Mouse (Mus musculus): ENCODE measurements around the gene Tirap.
"Not testable (repeated sequence)": the region's sequence is repeated elsewhere in the genome, so short reads cannot be mapped to it uniquely, and the experiment has no call there.

Tirap gene

GRCm38 (mm10) chr9:35148822-35149221 lies 51.3 kb downstream of the Tirap start:
- not testable (repeated sequence) for DNase-seq (ENCODE audit: low spot score in 2 of 2)

DNA sequence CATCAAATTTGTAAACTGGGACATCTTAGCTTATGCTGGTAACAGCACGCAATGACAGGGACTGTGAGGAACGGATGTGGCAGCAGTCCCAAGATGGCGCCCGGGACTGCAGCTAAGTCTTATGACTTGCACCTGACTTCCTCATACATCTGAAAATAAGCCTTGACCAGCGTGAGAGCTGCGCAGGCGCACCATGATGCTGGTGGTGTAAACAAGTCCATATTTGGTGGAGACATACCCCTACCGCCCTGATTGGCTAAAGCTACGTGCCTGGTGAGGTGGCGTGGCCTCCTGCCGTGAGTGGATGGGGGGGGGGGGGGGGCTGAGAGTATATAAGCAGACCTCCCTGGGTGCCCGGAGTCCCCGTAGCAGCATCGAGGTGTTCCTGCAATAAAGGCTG lies 52.8 kb downstream of the Tirap start:
- not testable (repeated sequence) for DNase-seq (ENCODE audit: low spot score in 2 of 2)

DNA sequence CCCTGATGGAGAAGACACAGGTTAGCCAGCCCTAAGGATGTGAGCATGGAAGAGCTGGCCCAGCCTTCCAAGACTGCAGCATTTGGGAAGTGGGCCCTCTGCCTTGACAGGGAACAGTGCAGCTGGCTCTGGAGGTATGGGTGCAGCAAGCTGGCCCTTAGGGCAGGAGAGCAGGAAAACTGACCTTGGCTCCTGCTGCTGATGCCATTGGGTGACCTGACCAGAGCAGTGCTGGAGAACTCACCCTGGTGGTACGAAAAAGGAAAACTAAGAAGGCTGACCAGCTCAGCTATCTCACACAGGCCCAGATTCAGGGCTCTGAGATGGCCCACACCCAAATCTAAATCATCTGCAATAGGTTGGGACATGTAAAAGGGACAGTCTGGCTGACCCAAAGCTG lies 54.3 kb downstream of the Tirap start:
- no peak for DNase-seq (ENCODE audit: low spot score in 2 of 2)

DNA sequence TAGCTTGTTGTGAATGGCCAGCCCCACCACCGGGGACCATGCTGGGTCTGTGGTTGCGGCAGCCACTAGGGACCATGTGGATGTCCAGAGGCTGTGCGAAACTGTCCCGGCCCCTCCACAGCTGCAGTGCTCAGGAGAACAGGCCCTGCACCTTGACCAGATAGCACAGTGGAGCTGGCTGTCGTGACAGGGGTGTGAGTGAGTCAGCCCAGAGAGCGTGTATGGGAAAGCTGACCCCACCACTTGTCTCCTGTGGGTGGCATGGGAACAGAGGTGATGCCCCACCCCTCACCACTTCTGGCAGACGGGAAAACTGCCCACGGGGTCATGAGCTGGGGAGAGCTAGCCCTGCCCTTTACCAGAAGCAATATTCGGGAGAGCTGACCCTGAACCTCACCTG lies 55.0 kb downstream of the Tirap start:
- no peak for DNase-seq (ENCODE audit: low spot score in 2 of 2)

GRCm38 (mm10) chr9:35142221-35142620 lies 57.9 kb downstream of the Tirap start:
- no peak for DNase-seq (ENCODE audit: low spot score in 2 of 2)

GRCm38 (mm10) chr9:35139231-35139744 lies 60.8 kb downstream of the Tirap start:
- DNase-seq (ENCODE audit: low spot score in 2 of 2): no peak

DNA sequence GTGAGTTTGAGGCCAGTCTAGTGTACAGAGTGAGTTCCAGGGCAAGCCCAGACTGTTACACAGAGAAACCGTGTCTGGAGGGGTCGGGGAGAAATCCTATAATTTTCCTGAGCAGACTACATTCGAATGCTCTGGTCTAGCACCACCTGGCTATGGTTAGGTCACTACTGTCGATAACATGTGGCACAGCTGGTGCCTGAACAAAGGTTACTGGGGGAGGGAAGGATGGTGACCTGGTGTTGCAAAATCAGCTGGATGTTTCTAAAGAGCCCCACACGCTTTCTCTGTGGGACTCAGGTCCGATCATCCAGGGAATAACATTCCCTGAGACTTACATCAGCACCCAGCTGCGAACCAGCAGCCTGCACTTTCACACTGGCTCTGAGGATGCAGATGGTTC lies 62.1 kb downstream of the Tirap start:
- DNase-seq (ENCODE audit: low spot score in 2 of 2): no peak

GRCm38 (mm10) chr9:35135575-35135974 lies 64.5 kb downstream of the Tirap start:
- no peak for DNase-seq (ENCODE audit: low spot score in 2 of 2)
